Mouse (Mus musculus) neural tube, embryonic 12.5 days (tissue): ENCODE data around the gene Klhl18. TPM values are rescaled to one million over a fixed set of nuclear protein-coding genes. Genes with fewer than 3 reads are reported as not detected.

ENCODE experiments used
- ATAC-seq: fragments of 200-750 bp; cut with Nextera tagmentation; 2 replicates; pipeline ENCODE4 v1.8.0; 2017; ENCODE audit warnings: low read depth, mild to moderate bottlenecking, moderate TSS enrichment, moderate library complexity; ENCODE audit not compliant: low FRiP score
- H3K27ac ChIP-seq: fragments of 300-500 bp; sonication (generic); 2 replicates; pipeline ENCODE4 v1.5.1; 2016
- H3K27me3 ChIP-seq: fragments of 300-500 bp; sonication (generic); replicated peaks from 2 replicates; pipeline ENCODE4 v1.6.1; 2016; ENCODE audit warnings: mild to moderate bottlenecking
- H3K36me3 ChIP-seq: fragments of 300-500 bp; sonication (generic); 2 replicates; pipeline ENCODE4 v1.6.1; 2016; ENCODE audit warnings: mild to moderate bottlenecking
- H3K4me1 ChIP-seq: fragments of 300-500 bp; sonication (generic); 2 replicates; pipeline ENCODE4 v1.6.1; 2016
- H3K4me2 ChIP-seq: fragments of 300-500 bp; sonication (generic); replicated peaks from 2 replicates; pipeline ENCODE4 v1.6.1; 2016; ENCODE audit warnings: mild to moderate bottlenecking
- H3K4me3 ChIP-seq: fragments of 300-500 bp; sonication (generic); 2 replicates; pipeline ENCODE4 v1.5.1; 2016
- H3K9ac ChIP-seq: fragments of 300-500 bp; sonication (generic); 2 replicates; pipeline ENCODE4 v1.6.1; 2016; ENCODE audit warnings: mild to moderate bottlenecking
- H3K9me3 ChIP-seq: fragments of 300-500 bp; sonication (generic); 2 replicates; pipeline ENCODE4 v1.6.1; 2016; ENCODE audit warnings: mild to moderate bottlenecking
- WGBS: fragments of 180-500 bp; shearing (Covaris S2); methylation state at CpG from one replicate; pipeline ENCODE4 v1.1.7; 2016; 5-methylcytosine and 5-hydroxymethylcytosine counted together
- polyA plus RNA-seq: library from polyadenylated mRNA; unstranded; fragments of >200 nt; fragmentation: Nextera tagmentation; extraction: Ambion mirVana; gene quantifications from 2 replicates; pipeline ENCODE4 v1.2.1, GENCODE M21; 2016

Klhl18 gene
- polyA plus RNA-seq, 1 experiment from 2014 or later: 13.0 TPM

- Histone ChIP-seq H3K27me3 (no peaks in the 10 kb centered on the region), H3K9ac (no peak overlapping the region), H3K4me3 (no peak overlapping the region), H3K4me2 (no peak overlapping the region), H3K4me1 (no peaks in the 10 kb centered on the region), H3K9me3 (no peaks in the 10 kb centered on the region), H3K36me3 (peaks cover 6% of the 10 kb centered on the region; the same call in 1 of the 2 replicates), H3K27ac (no peak overlapping the region)
- no peak for ATAC-seq
- 78% methylated on average over 2 of the region's 2 CpGs for WGBS
Measured at GRCm38 (mm10) chr9:110459145-110459727, 17.3 kb downstream of the Klhl18 start.

GRCm38 (mm10) chr9:110457926-110458325, 18.6 kb downstream of the Klhl18 start:
- Histone ChIP-seq H3K36me3 (peaks cover 6% of the 10 kb centered on the region; the same call in 1 of the 2 replicates), H3K4me3 (no peak overlapping the region), H3K27me3 (no peaks in the 10 kb centered on the region), H3K9ac (no peak overlapping the region), H3K27ac (no peak overlapping the region), H3K4me1 (no peaks in the 10 kb centered on the region), H3K4me2 (no peak overlapping the region), H3K9me3 (no peaks in the 10 kb centered on the region)
- 95% methylated on average over 3 of the region's 3 CpGs for WGBS
- no peak for ATAC-seq

GRCm38 (mm10) chr9:110452523-110452922, 24.0 kb downstream of the Klhl18 start:
- H3K9me3 ChIP-seq: no peaks in the 10 kb centered on the region
- no peaks in the 10 kb centered on the region for H3K27me3 ChIP-seq
- no peak overlapping the region for H3K4me3 ChIP-seq
- peaks cover 18% of the 10 kb centered on the region for H3K36me3 ChIP-seq
- 89% methylated on average over 3 of the region's 3 CpGs for WGBS
- no peak overlapping the region for H3K27ac ChIP-seq
- H3K4me2 ChIP-seq: no peak overlapping the region
- H3K9ac ChIP-seq: no peak overlapping the region
- no peaks in the 10 kb centered on the region; the same call in 1 of the 2 replicates for H3K4me1 ChIP-seq
- ATAC-seq: no peak

- ATAC-seq: peak; percentile 81; the same call in 1 of the 2 replicates
Measured at GRCm38 (mm10) chr9:110448857-110449617, 27.5 kb downstream of the Klhl18 start.

GRCm38 (mm10) chr9:110448356-110448755, 28.1 kb downstream of the Klhl18 start:
- Histone ChIP-seq H3K9me3 (no peaks in the 10 kb centered on the region), H3K27me3 (no peaks in the 10 kb centered on the region), H3K4me1 (no peaks in the 10 kb centered on the region; the same call in 1 of the 2 replicates), H3K27ac (no peak overlapping the region), H3K4me2 (no peak overlapping the region), H3K36me3 (peaks cover 18% of the 10 kb centered on the region), H3K9ac (no peak overlapping the region), H3K4me3 (no peak overlapping the region)
- no peak for ATAC-seq
- WGBS: 83% methylated on average over 15 of the region's 15 CpGs

More at GRCm38 (mm10) chr9:110448857-110449617, 27.5 kb downstream of the Klhl18 start:
- Histone ChIP-seq H3K9ac (no peak overlapping the region), H3K36me3 (peaks cover 15% of the 10 kb centered on the region), H3K27ac (no peak overlapping the region), H3K9me3 (no peaks in the 10 kb centered on the region), H3K4me3 (no peak overlapping the region), H3K4me2 (no peak overlapping the region), H3K4me1 (no peaks in the 10 kb centered on the region; the same call in 1 of the 2 replicates), H3K27me3 (no peaks in the 10 kb centered on the region)
- 38% methylated on average over 11 of the region's 11 CpGs for whole genome bisulfite sequencing

- no peak for ATAC-seq
Measured at GRCm38 (mm10) chr9:110440559-110440958, 35.9 kb downstream of the Klhl18 start.

GRCm38 (mm10) chr9:110440049-110440448, 36.4 kb downstream of the Klhl18 start:
- no peak for ATAC-seq
- Histone ChIP-seq H3K9ac (no peak overlapping the region), H3K27ac (no peak overlapping the region), H3K4me2 (no peak overlapping the region), H3K4me3 (no peak overlapping the region), H3K4me1 (no peaks in the 10 kb centered on the region), H3K27me3 (no peaks in the 10 kb centered on the region), H3K36me3 (peaks cover 32% of the 10 kb centered on the region), H3K9me3 (no peaks in the 10 kb centered on the region)
- WGBS: 65% methylated on average over 4 of the region's 5 CpGs

More at GRCm38 (mm10) chr9:110440559-110440958, 35.9 kb downstream of the Klhl18 start:
- no peaks in the 10 kb centered on the region for H3K9me3 ChIP-seq
- H3K4me2 ChIP-seq: no peak overlapping the region
- H3K9ac ChIP-seq: no peak overlapping the region
- WGBS: 82% methylated on average over 6 of the region's 6 CpGs
- no peaks in the 10 kb centered on the region for H3K27me3 ChIP-seq
- no peak overlapping the region for H3K27ac ChIP-seq
- peaks cover 27% of the 10 kb centered on the region for H3K36me3 ChIP-seq
- no peak overlapping the region for H3K4me3 ChIP-seq
- no peaks in the 10 kb centered on the region for H3K4me1 ChIP-seq

GRCm38 (mm10) chr9:110436041-110436440, 40.5 kb downstream of the Klhl18 start:
- no peak for ATAC-seq
- Histone ChIP-seq H3K27me3 (no peaks in the 10 kb centered on the region), H3K4me2 (no peak overlapping the region), H3K4me3 (no peak overlapping the region), H3K9ac (no peak overlapping the region), H3K9me3 (no peaks in the 10 kb centered on the region), H3K4me1 (no peaks in the 10 kb centered on the region), H3K27ac (no peak overlapping the region), H3K36me3 (peaks cover 30% of the 10 kb centered on the region)
- WGBS: 96% methylated on average over 11 of the region's 11 CpGs

- Histone ChIP-seq H3K36me3 (peaks cover 48% of the 10 kb centered on the region), H3K27me3 (no peaks in the 10 kb centered on the region), H3K4me1 (no peaks in the 10 kb centered on the region), H3K27ac (no peak overlapping the region), H3K9me3 (no peaks in the 10 kb centered on the region), H3K4me2 (no peak overlapping the region), H3K9ac (no peak overlapping the region), H3K4me3 (no peak overlapping the region)
- WGBS: 96% methylated on average over 2 of the region's 2 CpGs
- no peak for ATAC-seq
Measured at GRCm38 (mm10) chr9:110433045-110433444, 43.4 kb downstream of the Klhl18 start.

- WGBS: 76% methylated on average over 8 of the region's 8 CpGs
- H3K9ac ChIP-seq: no peak overlapping the region
- H3K27me3 ChIP-seq: no peaks in the 10 kb centered on the region
- no peak for ATAC-seq
- H3K4me2 ChIP-seq: no peak overlapping the region
- no peak overlapping the region for H3K27ac ChIP-seq
- H3K4me1 ChIP-seq: no peaks in the 10 kb centered on the region
- H3K4me3 ChIP-seq: no peak overlapping the region
- H3K9me3 ChIP-seq: no peaks in the 10 kb centered on the region
- H3K36me3 ChIP-seq: peaks cover 51% of the 10 kb centered on the region
Measured at GRCm38 (mm10) chr9:110431241-110431640, 45.3 kb downstream of the Klhl18 start.

- no peaks in the 10 kb centered on the region for H3K36me3 ChIP-seq
- ATAC-seq: no peak
- WGBS: 90% methylated on average over 12 of the region's 12 CpGs
Measured at GRCm38 (mm10) chr9:110419511-110420112, 56.9 kb downstream of the Klhl18 start, which contains the start of gene Ngp. Gene Ngp, plus strand, starts transcription at chr9:110419747.

GRCm38 (mm10) chr9:110413785-110414184, 62.7 kb downstream of the Klhl18 start:
- Histone ChIP-seq H3K4me3 (no peak overlapping the region), H3K27ac (no peak overlapping the region), H3K36me3 (no peaks in the 10 kb centered on the region), H3K4me1 (no peaks in the 10 kb centered on the region), H3K27me3 (no peaks in the 10 kb centered on the region), H3K4me2 (no peak overlapping the region), H3K9me3 (no peaks in the 10 kb centered on the region), H3K9ac (no peak overlapping the region)
- no peak for ATAC-seq
- 65% methylated on average over 9 of the region's 9 CpGs for WGBS

More at GRCm38 (mm10) chr9:110419511-110420112, 56.9 kb downstream of the Klhl18 start, which contains the start of gene Ngp:
- no peaks in the 10 kb centered on the region for H3K9me3 ChIP-seq
- no peak within 1 kb of the TSS for H3K4me3 ChIP-seq
- H3K9ac ChIP-seq: no peak within 1 kb of the TSS
- H3K4me1 ChIP-seq: no peaks in the 10 kb centered on the region
- H3K27me3 ChIP-seq: no peaks in the 10 kb centered on the region
- H3K27ac ChIP-seq: no peak within 1 kb of the TSS
- no peak within 1 kb of the TSS for H3K4me2 ChIP-seq
